Mouse (Mus musculus): ENCODE measurements at regions not wholly inside any gene's neighbourhood (a gene's known extent, or its start where the extent isn't known, plus 50 kb on each side); places are given as distances from the start of the nearest gene placed in this dataset.

- no peak for TF ChIP-seq CTCF (IDR thresholded peaks at IDR 0.05; ENCODE audit: low read depth)
- no peak for TF ChIP-seq EP300 (IDR thresholded peaks at IDR 0.05; ENCODE audit: low read depth)
Measured at GRCm38 (mm10) chr8:78877423-78877822, 56.5 kb upstream of the Lsm6 start.
